Mouse (Mus musculus) hindbrain, embryonic 11.5 days (tissue): ENCODE results near the gene Fam214a. TPM values are rescaled to one million over a fixed set of nuclear protein-coding genes. Genes with fewer than 3 reads are reported as not detected.
A peak's percentile ranks its signal among the peaks of the same experiment; 100 is the strongest.

Experiments used
- ATAC-seq: fragments of 200-750 bp; cut with Nextera tagmentation; 2 replicates; pipeline ENCODE4 v1.8.0; 2017; ENCODE audit warnings: mild to moderate bottlenecking, moderate TSS enrichment, moderate library complexity; ENCODE audit not compliant: low FRiP score
- DNase-seq: peaks from one replicate; pipeline ENCODE4 v3.0.0-alpha.2; 2015; ENCODE audit warnings: low spot score
- H3K27ac ChIP-seq: fragments of 300-500 bp; sonication (generic); 2 replicates; pipeline ENCODE4 v1.5.1; 2014; ENCODE audit warnings: mild to moderate bottlenecking, low read depth, low read length
- H3K27me3 ChIP-seq: fragments of 300-500 bp; sonication (generic); 2 replicates; pipeline ENCODE4 v1.6.1; 2014; ENCODE audit warnings: mild to moderate bottlenecking, low read length, moderate library complexity, mixed read lengths; ENCODE audit not compliant: control insufficient read depth, insufficient read depth
- H3K36me3 ChIP-seq: fragments of 300-500 bp; sonication (generic); 2 replicates; pipeline ENCODE4 v1.6.1; 2014; ENCODE audit warnings: mild to moderate bottlenecking, low read length, moderate library complexity, mixed read lengths; ENCODE audit not compliant: control insufficient read depth, insufficient read depth
- H3K4me1 ChIP-seq: fragments of 300-500 bp; sonication (generic); replicated peaks from 2 replicates; pipeline ENCODE4 v1.6.1; 2014; ENCODE audit warnings: low read length, mixed read lengths; ENCODE audit not compliant: control insufficient read depth, insufficient read depth
- H3K4me2 ChIP-seq: fragments of 300-500 bp; sonication (generic); replicated peaks from 2 replicates; pipeline ENCODE4 v1.6.1; 2014; ENCODE audit warnings: mild to moderate bottlenecking, low read depth, low read length
- H3K4me3 ChIP-seq: fragments of 300-500 bp; sonication (generic); 2 replicates; pipeline ENCODE4 v1.5.1; 2014; ENCODE audit warnings: low read depth, low read length
- H3K9ac ChIP-seq: fragments of 300-500 bp; sonication (generic); 2 replicates; pipeline ENCODE4 v1.6.1; 2014; ENCODE audit warnings: low read depth, low read length
- H3K9me3 ChIP-seq: fragments of 300-500 bp; sonication (generic); 2 replicates; pipeline ENCODE4 v1.6.1; 2016; ENCODE audit warnings: low read length; ENCODE audit not compliant: control insufficient read depth
- WGBS: fragments of 180-500 bp; shearing (Covaris S2); extraction: QIAGEN DNeasy Blood & Tissue Kit; methylation state at CpG from one replicate; pipeline ENCODE4 v1.1.7; 2014; 5-methylcytosine and 5-hydroxymethylcytosine counted together
- polyA plus RNA-seq: library from polyadenylated mRNA; unstranded; fragments of >200 nt; fragmentation: Nextera tagmentation; extraction: Ambion mirVana; gene quantifications from 2 replicates; pipeline ENCODE4 v1.2.1, GENCODE M21; 2014

The Fam214a gene
- polyA plus RNA-seq, 1 experiment from 2014 or later = 17.9 TPM

GRCm38 (mm10) chr9:75037451-75038356 lies 85.0 kb downstream of the Fam214a start, which contains the start of gene Arpp19:
Gene Arpp19, plus strand, starts transcription at chr9:75037614.
- peak; percentile 97 for ATAC-seq
- H3K27ac ChIP-seq = peak within 1 kb of the TSS; percentile 53
- H3K4me2 ChIP-seq = peak within 1 kb of the TSS; percentile 64
- no peaks in the 10 kb centered on the region for H3K36me3 ChIP-seq
- H3K4me3 ChIP-seq = peak within 1 kb of the TSS; percentile 72
- H3K27me3 ChIP-seq = no peaks in the 10 kb centered on the region
- no peaks in the 10 kb centered on the region for H3K9me3 ChIP-seq
- 0 out of 2 replicates have a peak, but pooled peaks cover 2% of the 10 kb centered on the region for H3K4me1 ChIP-seq
- DNase-seq = peak; percentile 88
- WGBS = under 1% methylated on average over 56 of the region's 73 CpGs
- peak within 1 kb of the TSS; percentile 75 for H3K9ac ChIP-seq

- H3K4me1 ChIP-seq = 0 out of 2 replicates have a peak, but pooled peaks cover 2% of the 10 kb centered on the region
- peak overlapping the region; percentile 72 for H3K4me3 ChIP-seq
- peak overlapping the region; percentile 64 for H3K4me2 ChIP-seq
- DNase-seq = no peak
- no peaks in the 10 kb centered on the region for H3K9me3 ChIP-seq
- no peak overlapping the region; the same call in 1 of the 2 replicates for H3K27ac ChIP-seq
- H3K9ac ChIP-seq = peak overlapping the region; percentile 75
- H3K36me3 ChIP-seq = no peaks in the 10 kb centered on the region
- ATAC-seq = no peak
- WGBS = 3% methylated on average over 10 of the region's 10 CpGs
- no peaks in the 10 kb centered on the region for H3K27me3 ChIP-seq
Measured at GRCm38 (mm10) chr9:75038357-75038688, 85.6 kb downstream of the Fam214a start.

GRCm38 (mm10) chr9:75040566-75040965 lies 87.9 kb downstream of the Fam214a start:
- Histone ChIP-seq H3K27me3 (no peaks in the 10 kb centered on the region), H3K9ac (no peak overlapping the region), H3K4me2 (no peak overlapping the region), H3K27ac (no peak overlapping the region), H3K9me3 (no peaks in the 10 kb centered on the region), H3K36me3 (no peaks in the 10 kb centered on the region), H3K4me1 (0 out of 2 replicates have a peak, but pooled peaks cover 2% of the 10 kb centered on the region), H3K4me3 (no peak overlapping the region)
- ATAC-seq = no peak
- DNase-seq = no peak
- 91% methylated on average over 2 of the region's 2 CpGs for WGBS

- H3K4me2 ChIP-seq = no peak overlapping the region
- H3K27ac ChIP-seq = no peak overlapping the region
- H3K36me3 ChIP-seq = no peaks in the 10 kb centered on the region
- no peaks in the 10 kb centered on the region for H3K9me3 ChIP-seq
- ATAC-seq = no peak
- H3K27me3 ChIP-seq = no peaks in the 10 kb centered on the region
- WGBS = 93% methylated on average over 2 of the region's 2 CpGs
- no peak for DNase-seq
- H3K9ac ChIP-seq = no peak overlapping the region
- H3K4me3 ChIP-seq = no peak overlapping the region
- H3K4me1 ChIP-seq = 0 out of 2 replicates have a peak, but pooled peaks cover 2% of the 10 kb centered on the region
Measured at GRCm38 (mm10) chr9:75041840-75042525, 89.3 kb downstream of the Fam214a start.

GRCm38 (mm10) chr9:75043191-75043590 lies 90.5 kb downstream of the Fam214a start:
- Histone ChIP-seq H3K9me3 (no peaks in the 10 kb centered on the region), H3K27me3 (no peaks in the 10 kb centered on the region), H3K27ac (no peak overlapping the region), H3K4me3 (no peak overlapping the region), H3K36me3 (no peaks in the 10 kb centered on the region), H3K4me2 (no peak overlapping the region), H3K9ac (no peak overlapping the region), H3K4me1 (0 out of 2 replicates have a peak, but pooled peaks cover 2% of the 10 kb centered on the region)
- WGBS = 94% methylated on average over 2 of the region's 2 CpGs
- DNase-seq (no peak), ATAC-seq (no peak)

- Histone ChIP-seq H3K9ac (no peak overlapping the region), H3K4me1 (no peaks in the 10 kb centered on the region), H3K27ac (no peak overlapping the region), H3K36me3 (no peaks in the 10 kb centered on the region), H3K4me3 (no peak overlapping the region), H3K27me3 (no peaks in the 10 kb centered on the region), H3K4me2 (no peak overlapping the region), H3K9me3 (no peaks in the 10 kb centered on the region)
- ATAC-seq (no peak), DNase-seq (no peak)
Measured at GRCm38 (mm10) chr9:75047079-75047478, 94.4 kb downstream of the Fam214a start.

- H3K36me3 ChIP-seq = no peaks in the 10 kb centered on the region
- H3K4me3 ChIP-seq = no peak overlapping the region
- 88% methylated on average over 3 of the region's 3 CpGs for WGBS
- no peak overlapping the region for H3K27ac ChIP-seq
- no peak for DNase-seq
- no peak overlapping the region for H3K9ac ChIP-seq
- no peaks in the 10 kb centered on the region for H3K9me3 ChIP-seq
- H3K4me2 ChIP-seq = no peak overlapping the region
- H3K4me1 ChIP-seq = no peaks in the 10 kb centered on the region
- H3K27me3 ChIP-seq = no peaks in the 10 kb centered on the region
- ATAC-seq = no peak
Measured at GRCm38 (mm10) chr9:75049100-75049499, 96.4 kb downstream of the Fam214a start.

- no peaks in the 10 kb centered on the region for H3K36me3 ChIP-seq
- H3K27me3 ChIP-seq = no peaks in the 10 kb centered on the region
- no peak; the same call in 1 of the 2 replicates for ATAC-seq
- H3K9ac ChIP-seq = no peak overlapping the region
- no peaks in the 10 kb centered on the region for H3K9me3 ChIP-seq
- peak; percentile 76 for DNase-seq
- H3K4me2 ChIP-seq = no peak overlapping the region
- WGBS = 47% methylated on average over 3 of the region's 3 CpGs
- no peaks in the 10 kb centered on the region for H3K4me1 ChIP-seq
- H3K27ac ChIP-seq = no peak overlapping the region
- no peak overlapping the region for H3K4me3 ChIP-seq
Measured at GRCm38 (mm10) chr9:75050003-75050402, 97.3 kb downstream of the Fam214a start.
